Mouse (Mus musculus): ENCODE data around the gene Atp6v0d1. TPM values are rescaled to one million over a fixed set of nuclear protein-coding genes. Genes with fewer than 3 reads are reported as not detected.

Gene Atp6v0d1
- polyA plus RNA-seq, 1 experiment from 2014 or later = 89.8 TPM

DNA sequence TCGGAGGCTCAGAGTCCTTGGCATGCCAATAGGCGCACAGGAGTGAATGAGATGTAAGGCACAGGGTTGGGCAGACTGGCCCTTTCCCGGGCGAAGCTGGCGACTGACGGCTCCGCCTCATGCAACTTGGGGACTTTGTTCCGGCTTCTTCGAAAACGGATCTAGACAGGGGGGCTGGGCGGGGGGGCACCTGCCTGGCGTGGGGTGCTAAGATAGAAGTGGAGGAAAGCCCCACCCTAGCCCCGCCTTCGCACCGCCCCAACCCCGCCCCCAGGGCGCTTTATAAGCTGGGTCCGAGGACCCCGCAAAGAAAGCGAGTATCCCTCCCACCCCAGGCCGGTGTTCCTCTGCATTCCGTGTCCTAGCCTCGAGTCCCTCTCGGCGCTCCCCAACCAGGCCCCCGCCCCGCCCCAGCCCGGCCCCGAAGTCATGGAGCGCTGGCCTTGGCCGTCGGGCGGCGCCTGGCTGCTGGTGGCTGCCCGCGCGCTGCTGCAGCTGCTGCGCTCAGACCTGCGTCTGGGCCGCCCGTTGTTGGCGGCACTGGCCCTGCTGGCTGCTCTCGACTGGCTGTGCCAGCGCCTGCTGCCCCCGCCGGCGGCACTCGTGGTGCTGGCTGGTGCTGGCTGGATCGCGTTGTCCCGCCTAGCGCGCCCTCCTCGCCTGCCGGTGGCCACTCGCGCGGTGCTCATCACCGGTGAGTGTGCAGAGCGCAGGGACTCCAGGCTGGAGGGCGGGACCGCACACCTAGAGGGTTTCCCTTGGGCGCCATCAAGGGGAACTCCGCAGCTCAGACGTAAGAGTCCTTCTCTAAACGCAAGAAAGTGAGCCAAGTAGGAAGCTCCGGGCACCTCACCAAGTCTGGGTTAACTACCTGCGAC, 47.2 kb downstream of the Atp6v0d1 start, which contains the start of gene Hsd11b2:
TSS of gene Hsd11b2 (plus strand) at position 320 of the 878 bp plus-strand sequence.
- Histone ChIP-seq H3K27ac (replicated peaks; ENCODE audit: low read depth, low read length) (no peak within 1 kb of the TSS; the same call in none of the 2 replicates), H3K9me3 (replicated peaks; ENCODE audit: control insufficient read depth, low read length) (no peaks in the 10 kb centered on the region), H3K4me3 (ENCODE audit: low read depth, low read length) (peak within 1 kb of the TSS; percentile 63), H3K9ac (replicated peaks; ENCODE audit: low read length) (peak within 1 kb of the TSS; percentile 78), H3K27me3 (ENCODE audit: control insufficient read depth, insufficient read depth, low read length) (no peaks in the 10 kb centered on the region), H3K4me2 (ENCODE audit: low read depth, low read length) (peak within 1 kb of the TSS; percentile 99), H3K36me3 (replicated peaks; ENCODE audit: control insufficient read depth, insufficient read depth, low read depth, low read length) (no peaks in the 10 kb centered on the region), H3K4me1 (ENCODE audit: control insufficient read depth, insufficient read depth, low read length) (peaks cover 9% of the 10 kb centered on the region)
- DNase-seq (ENCODE audit: low spot score) (peak; percentile 74), ATAC-seq (replicated peaks; ENCODE audit: insufficient number of reproducible peaks, low FRiP score, low TSS enrichment, low read depth) (peak; percentile 47)
- WGBS = under 1% methylated on average over 67 of the region's 68 CpGs

DNA sequence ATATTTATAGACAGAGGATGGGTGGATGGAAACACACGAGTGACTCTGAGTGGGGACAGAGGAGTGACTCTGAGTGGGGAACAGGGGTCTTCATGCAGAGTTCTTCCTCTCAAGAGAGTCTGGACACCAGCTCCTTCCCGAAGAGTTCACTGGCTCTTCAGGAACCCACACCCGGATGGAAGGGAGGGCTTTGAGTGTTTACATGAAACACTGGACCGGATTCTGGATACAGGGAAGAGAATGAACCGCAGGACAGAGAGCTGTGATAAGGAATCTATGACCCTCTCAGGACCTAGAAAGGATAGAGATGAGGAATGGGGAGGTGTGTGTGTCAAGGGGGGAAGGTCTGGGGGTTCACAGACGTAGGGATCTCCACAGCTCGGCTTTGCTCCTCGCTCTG, 48.5 kb downstream of the Atp6v0d1 start:
- Histone ChIP-seq H3K4me2 (ENCODE audit: low read depth, low read length) (no peak overlapping the region), H3K36me3 (replicated peaks; ENCODE audit: control insufficient read depth, insufficient read depth, low read depth, low read length) (no peaks in the 10 kb centered on the region), H3K27me3 (ENCODE audit: control insufficient read depth, insufficient read depth, low read length) (no peaks in the 10 kb centered on the region), H3K9me3 (replicated peaks; ENCODE audit: control insufficient read depth, low read length) (no peaks in the 10 kb centered on the region), H3K4me1 (ENCODE audit: control insufficient read depth, insufficient read depth, low read length) (peaks cover 9% of the 10 kb centered on the region), H3K9ac (replicated peaks; ENCODE audit: low read length) (peak overlapping the region; percentile 14), H3K27ac (replicated peaks; ENCODE audit: low read depth, low read length) (no peak overlapping the region), H3K4me3 (ENCODE audit: low read depth, low read length) (no peak overlapping the region)
- WGBS = 40% methylated on average over 8 of the region's 8 CpGs
- ATAC-seq (replicated peaks; ENCODE audit: insufficient number of reproducible peaks, low FRiP score, low TSS enrichment, low read depth) = no peak
- peak; percentile 47 for DNase-seq (ENCODE audit: low spot score)

DNA sequence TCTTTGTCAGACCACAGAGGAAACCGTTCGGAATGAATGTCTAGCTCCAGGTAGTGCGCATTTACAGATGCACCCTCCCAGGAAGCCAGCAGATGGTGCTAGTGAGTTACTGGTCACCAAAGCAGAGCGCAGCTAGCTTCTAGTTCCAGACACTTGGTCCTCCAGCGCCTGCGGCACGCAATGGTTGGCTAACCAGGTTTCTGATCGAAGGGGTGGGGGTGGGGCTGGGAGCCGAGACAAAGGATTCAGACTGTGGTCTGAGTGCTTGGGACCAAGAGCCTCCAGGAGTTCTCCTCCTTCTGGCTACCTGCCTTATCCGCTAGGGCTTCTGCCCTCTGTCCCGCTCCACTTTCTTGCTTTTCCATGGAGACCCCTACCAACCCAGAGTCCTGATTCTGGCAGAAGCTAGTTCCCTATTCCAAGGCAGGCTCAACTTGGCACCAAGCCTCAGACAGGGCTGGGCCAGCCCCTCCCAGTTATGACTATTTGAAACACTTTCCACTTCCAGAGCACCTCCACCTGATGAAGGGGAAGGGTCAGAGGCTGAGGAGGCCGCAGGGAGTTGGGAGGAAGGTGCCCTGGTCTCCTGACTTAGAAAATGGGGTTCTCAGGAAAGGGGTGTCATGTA, 49.7 kb downstream of the Atp6v0d1 start:
- DNase-seq (ENCODE audit: low spot score) = peak; percentile 91
- Histone ChIP-seq H3K9ac (replicated peaks; ENCODE audit: low read length) (peak overlapping the region; percentile 52), H3K4me2 (ENCODE audit: low read depth, low read length) (peak overlapping the region; percentile 21), H3K27me3 (ENCODE audit: control insufficient read depth, insufficient read depth, low read length) (no peaks in the 10 kb centered on the region), H3K27ac (replicated peaks; ENCODE audit: low read depth, low read length) (0 out of 2 replicates have a peak overlapping the region, but pooled peaks have one; percentile 52), H3K9me3 (replicated peaks; ENCODE audit: control insufficient read depth, low read length) (no peaks in the 10 kb centered on the region), H3K4me1 (ENCODE audit: control insufficient read depth, insufficient read depth, low read length) (peaks cover 8% of the 10 kb centered on the region), H3K4me3 (ENCODE audit: low read depth, low read length) (no peak overlapping the region; the same call in 1 of the 2 replicates), H3K36me3 (replicated peaks; ENCODE audit: control insufficient read depth, insufficient read depth, low read depth, low read length) (no peaks in the 10 kb centered on the region)
- 7% methylated on average over 12 of the region's 12 CpGs for WGBS
- no peak; the same call in 1 of the 2 replicates for ATAC-seq (replicated peaks; ENCODE audit: insufficient number of reproducible peaks, low FRiP score, low TSS enrichment, low read depth)

DNA sequence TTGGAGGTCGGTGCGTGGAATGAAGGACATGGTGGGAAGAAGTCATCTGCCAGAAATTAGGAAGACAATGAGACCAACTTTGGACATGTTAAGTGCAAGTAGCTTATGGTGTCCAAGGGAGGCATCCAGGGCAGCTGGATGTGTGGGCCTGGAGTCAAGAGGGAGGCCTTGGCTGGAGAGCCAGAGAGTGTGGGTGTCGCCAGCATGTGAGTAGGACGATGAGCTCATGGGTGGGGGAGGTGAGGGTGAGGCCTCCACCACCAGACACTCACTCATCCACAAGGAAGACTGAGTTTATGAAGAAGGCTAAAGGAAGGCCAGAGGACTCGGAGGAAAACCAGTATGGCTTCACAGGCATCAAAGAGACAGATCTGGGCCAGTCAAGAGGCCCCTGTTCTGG, 51.2 kb downstream of the Atp6v0d1 start:
- Histone ChIP-seq H3K27me3 (ENCODE audit: control insufficient read depth, insufficient read depth, low read length) (no peaks in the 10 kb centered on the region), H3K4me3 (ENCODE audit: low read depth, low read length) (no peak overlapping the region), H3K4me1 (ENCODE audit: control insufficient read depth, insufficient read depth, low read length) (peaks cover 2% of the 10 kb centered on the region), H3K9me3 (replicated peaks; ENCODE audit: control insufficient read depth, low read length) (no peaks in the 10 kb centered on the region), H3K4me2 (ENCODE audit: low read depth, low read length) (no peak overlapping the region), H3K27ac (replicated peaks; ENCODE audit: low read depth, low read length) (no peak overlapping the region), H3K36me3 (replicated peaks; ENCODE audit: control insufficient read depth, insufficient read depth, low read depth, low read length) (no peaks in the 10 kb centered on the region), H3K9ac (replicated peaks; ENCODE audit: low read length) (no peak overlapping the region)
- DNase-seq (ENCODE audit: low spot score) (no peak), ATAC-seq (replicated peaks; ENCODE audit: insufficient number of reproducible peaks, low FRiP score, low TSS enrichment, low read depth) (no peak)
- WGBS = 82% methylated on average over 5 of the region's 5 CpGs

DNA sequence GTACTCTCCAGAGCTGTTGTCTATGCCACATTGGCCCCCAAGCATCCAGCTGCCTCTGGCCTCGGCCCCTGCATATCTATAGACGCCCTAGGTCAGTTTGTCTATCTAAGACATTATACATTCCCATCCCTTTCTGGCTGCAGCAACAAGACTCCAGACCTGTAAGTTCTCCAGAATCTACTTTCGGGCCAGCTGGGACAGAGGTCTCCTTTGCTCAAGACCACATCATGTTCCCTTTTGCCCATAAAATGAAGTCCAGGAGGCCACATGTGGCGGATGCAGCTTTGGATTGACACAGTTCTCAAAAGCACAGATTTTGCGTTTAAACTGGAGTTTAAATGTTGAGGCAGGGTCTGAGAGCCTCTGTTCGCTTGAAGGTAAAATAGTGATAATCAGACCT, 51.7 kb downstream of the Atp6v0d1 start:
- Histone ChIP-seq H3K27me3 (ENCODE audit: control insufficient read depth, insufficient read depth, low read length) (no peaks in the 10 kb centered on the region), H3K9me3 (replicated peaks; ENCODE audit: control insufficient read depth, low read length) (no peaks in the 10 kb centered on the region), H3K27ac (replicated peaks; ENCODE audit: low read depth, low read length) (no peak overlapping the region), H3K4me1 (ENCODE audit: control insufficient read depth, insufficient read depth, low read length) (peaks cover 2% of the 10 kb centered on the region), H3K4me2 (ENCODE audit: low read depth, low read length) (no peak overlapping the region), H3K9ac (replicated peaks; ENCODE audit: low read length) (no peak overlapping the region), H3K36me3 (replicated peaks; ENCODE audit: control insufficient read depth, insufficient read depth, low read depth, low read length) (no peaks in the 10 kb centered on the region), H3K4me3 (ENCODE audit: low read depth, low read length) (no peak overlapping the region)
- WGBS = 86% methylated on average over 6 of the region's 6 CpGs
- DNase-seq (ENCODE audit: low spot score) (no peak), ATAC-seq (replicated peaks; ENCODE audit: insufficient number of reproducible peaks, low FRiP score, low TSS enrichment, low read depth) (no peak)

DNA sequence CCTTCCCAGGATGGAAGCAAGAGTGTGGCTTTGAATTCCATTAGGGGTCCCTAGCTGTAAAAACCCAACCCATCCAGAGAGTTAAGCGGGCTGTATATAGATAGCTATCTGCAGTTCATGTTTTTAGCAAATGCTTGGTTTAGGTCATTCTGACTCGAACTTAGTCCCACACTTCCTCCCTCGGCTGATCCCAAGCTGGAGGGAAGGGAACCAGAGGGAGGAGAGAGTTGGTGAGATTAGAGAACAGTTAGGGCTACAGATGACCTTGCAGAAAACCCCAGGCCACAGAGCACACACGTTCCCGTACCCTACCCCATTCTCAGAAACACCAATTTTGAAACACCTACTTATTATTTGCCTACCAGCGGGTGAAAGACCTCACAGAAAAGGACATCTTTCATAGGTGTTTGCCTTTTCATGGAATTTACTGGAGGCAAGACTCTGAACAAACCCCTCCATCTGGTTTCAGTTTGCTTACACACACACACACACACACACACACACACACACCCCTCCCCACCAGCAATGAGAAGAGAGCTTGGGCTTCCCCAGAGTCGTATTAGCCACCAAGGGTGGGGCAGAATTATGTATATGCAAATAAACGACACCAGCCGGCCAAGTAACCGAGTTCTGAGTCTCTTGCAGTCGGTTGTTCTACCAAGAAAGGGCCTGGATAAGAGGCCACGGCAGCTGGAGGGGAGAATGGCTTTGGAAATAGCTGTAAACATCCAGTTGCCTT, 55.7 kb downstream of the Atp6v0d1 start:
- Histone ChIP-seq H3K4me2 (ENCODE audit: low read depth, low read length) (no peak overlapping the region), H3K4me1 (ENCODE audit: control insufficient read depth, insufficient read depth, low read length) (peaks cover 2% of the 10 kb centered on the region; the same call in 1 of the 2 replicates), H3K27ac (replicated peaks; ENCODE audit: low read depth, low read length) (no peak overlapping the region), H3K9ac (replicated peaks; ENCODE audit: low read length) (no peak overlapping the region), H3K27me3 (ENCODE audit: control insufficient read depth, insufficient read depth, low read length) (no peaks in the 10 kb centered on the region), H3K9me3 (replicated peaks; ENCODE audit: control insufficient read depth, low read length) (no peaks in the 10 kb centered on the region), H3K36me3 (replicated peaks; ENCODE audit: control insufficient read depth, insufficient read depth, low read depth, low read length) (no peaks in the 10 kb centered on the region), H3K4me3 (ENCODE audit: low read depth, low read length) (no peak overlapping the region)
- WGBS = 38% methylated on average over 12 of the region's 12 CpGs
- peak; percentile 56 for DNase-seq (ENCODE audit: low spot score)
- no peak for ATAC-seq (replicated peaks; ENCODE audit: insufficient number of reproducible peaks, low FRiP score, low TSS enrichment, low read depth)

DNA sequence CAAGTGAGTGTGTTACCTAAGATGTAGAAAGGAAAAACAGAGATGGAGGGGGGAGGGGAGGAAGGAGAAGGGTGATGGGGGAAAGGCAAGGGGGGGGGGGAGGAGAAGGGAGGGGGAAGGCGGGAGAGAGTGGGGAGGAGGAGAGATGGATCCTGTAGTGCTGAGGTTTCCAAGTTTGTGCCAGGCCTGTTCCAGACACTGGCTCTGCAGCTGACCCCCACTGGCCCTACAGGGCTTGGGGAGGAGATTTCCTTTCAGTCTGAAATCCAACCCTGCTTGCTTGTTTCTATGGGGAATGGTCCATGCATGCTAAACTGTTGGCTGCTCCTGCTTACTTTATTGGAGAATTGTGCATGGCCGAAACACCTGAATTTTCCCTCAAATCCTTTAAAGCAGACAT, 57.1 kb downstream of the Atp6v0d1 start:
- peak; percentile 61 for DNase-seq (ENCODE audit: low spot score)
- peak overlapping the region; percentile 41 for H3K27ac ChIP-seq (replicated peaks; ENCODE audit: low read depth, low read length)
- H3K4me3 ChIP-seq (ENCODE audit: low read depth, low read length) = no peak overlapping the region

More for the DNA sequence above, 57.1 kb downstream of the Atp6v0d1 start:
- H3K9me3 ChIP-seq (replicated peaks; ENCODE audit: control insufficient read depth, low read length) = no peaks in the 10 kb centered on the region
- no peak overlapping the region for H3K9ac ChIP-seq (replicated peaks; ENCODE audit: low read length)
- H3K27me3 ChIP-seq (ENCODE audit: control insufficient read depth, insufficient read depth, low read length) = no peaks in the 10 kb centered on the region
- H3K4me2 ChIP-seq (ENCODE audit: low read depth, low read length) = no peak overlapping the region
- peaks cover 2% of the 10 kb centered on the region; the same call in 1 of the 2 replicates for H3K4me1 ChIP-seq (ENCODE audit: control insufficient read depth, insufficient read depth, low read length)
- peak; percentile 70; the same call in 1 of the 2 replicates for ATAC-seq (replicated peaks; ENCODE audit: insufficient number of reproducible peaks, low FRiP score, low TSS enrichment, low read depth)
- WGBS = 43% methylated on average over 1 of the region's 2 CpGs
- no peaks in the 10 kb centered on the region for H3K36me3 ChIP-seq (replicated peaks; ENCODE audit: control insufficient read depth, insufficient read depth, low read depth, low read length)

Measured in embryonic facial prominence, embryonic 11.5 days (tissue).